Mouse (Mus musculus): Measurements from ENCODE around the gene Prpf4. TPM values are rescaled to one million over a fixed set of nuclear protein-coding genes. Genes with fewer than 3 reads are reported as not detected.

Gene Prpf4
- polyA plus RNA-seq, 2 experiments: 9.0 to 9.8 TPM

- Histone ChIP-seq H3K9me3 (ENCODE audit: control insufficient read depth, low read length) (no peaks in the 10 kb centered on the region), H3K36me3 (replicated peaks; ENCODE audit: control insufficient read depth, insufficient read depth, low read depth) (no peaks in the 10 kb centered on the region), H3K9ac (replicated peaks) (no peak overlapping the region), H3K27me3 (ENCODE audit: control insufficient read depth, insufficient read depth, low read length) (no peaks in the 10 kb centered on the region), H3K27ac (no peak overlapping the region; the same call in 1 of the 2 replicates), H3K4me2 (ENCODE audit: low read depth) (peak overlapping the region; percentile 26), H3K4me3 (ENCODE audit: insufficient read depth in 1 of 2, low read depth in 2 of 2, low read length in 2 of 2) (no peak overlapping the region), H3K4me1 (replicated peaks; ENCODE audit: control insufficient read depth in 2 of 2, insufficient read depth in 2 of 2, low read length in 1 of 2) (peaks cover 46 to 54% of the 10 kb centered on the region in 2 experiments)
- DNase-seq (ENCODE audit: low read depth in 3 of 3, low spot score in 3 of 3) (no peak), ATAC-seq (ENCODE audit: insufficient read depth) (no peak)
- WGBS (ENCODE audit: insufficient replicate concordance): 49% methylated on average over 6 of the region's 6 CpGs
- no peak for TF ChIP-seq EP300 (IDR thresholded peaks at IDR 0.05; ENCODE audit: low read depth)
- no peak for TF ChIP-seq CTCF (IDR thresholded peaks at IDR 0.05; ENCODE audit: low read depth)
Measured at GRCm38 (mm10) chr4:62367586-62367985, 41.0 kb upstream of the Prpf4 start.

DNA sequence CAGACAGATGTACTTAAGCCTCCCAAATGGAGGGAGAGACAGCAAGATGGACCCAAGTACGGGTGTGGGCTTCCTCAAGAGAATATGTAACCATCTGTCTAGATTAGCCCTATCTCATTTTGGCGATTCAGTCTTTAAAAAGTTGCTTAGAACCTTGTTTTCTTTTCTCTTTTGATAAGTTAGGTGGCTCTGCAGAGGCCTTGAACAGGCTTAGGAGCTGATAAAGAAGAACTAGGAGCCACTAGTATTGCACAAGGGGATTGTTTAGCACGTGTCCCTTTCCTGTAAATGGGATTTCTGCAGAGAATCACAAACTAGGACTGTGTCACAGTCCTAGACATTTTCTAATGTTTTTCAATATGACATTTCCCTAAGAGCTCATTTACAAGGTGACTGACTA is 39.5 kb upstream of the Prpf4 start:
- no peak overlapping the region for H3K4me3 ChIP-seq (ENCODE audit: insufficient read depth in 1 of 2, low read depth in 2 of 2, low read length in 2 of 2)
- DNase-seq (ENCODE audit: low read depth in 3 of 3, low spot score in 3 of 3) (no peak), ATAC-seq (ENCODE audit: insufficient read depth) (peak; percentile 77)
- TF ChIP-seq EP300 (IDR thresholded peaks at IDR 0.05; ENCODE audit: low read depth) (peak; percentile 66), CTCF (IDR thresholded peaks at IDR 0.05; ENCODE audit: low read depth) (no peak)
- peak overlapping the region; percentile 52 for H3K4me2 ChIP-seq (ENCODE audit: low read depth)
- H3K9me3 ChIP-seq (ENCODE audit: control insufficient read depth, low read length): no peaks in the 10 kb centered on the region
- H3K4me1 ChIP-seq (replicated peaks; ENCODE audit: control insufficient read depth in 2 of 2, insufficient read depth in 2 of 2, low read length in 1 of 2): peaks cover 61 to 68% of the 10 kb centered on the region in 2 experiments
- H3K27me3 ChIP-seq (ENCODE audit: control insufficient read depth, insufficient read depth, low read length): no peaks in the 10 kb centered on the region
- no peaks in the 10 kb centered on the region for H3K36me3 ChIP-seq (replicated peaks; ENCODE audit: control insufficient read depth, insufficient read depth, low read depth)
- peak overlapping the region; percentile 34 for H3K9ac ChIP-seq (replicated peaks)
- peak overlapping the region; percentile 74 for H3K27ac ChIP-seq
- WGBS (ENCODE audit: insufficient replicate concordance): 4% methylated on average over 3 of the region's 3 CpGs

- no peak for DNase-seq (ENCODE audit: low read depth in 3 of 3, low spot score in 3 of 3)
- no peak for TF ChIP-seq CTCF (IDR thresholded peaks at IDR 0.05; ENCODE audit: low read depth)
- TF ChIP-seq EP300 (IDR thresholded peaks at IDR 0.05; ENCODE audit: low read depth): no peak
- Histone ChIP-seq H3K4me1 (replicated peaks; ENCODE audit: control insufficient read depth in 2 of 2, insufficient read depth in 2 of 2, low read length in 1 of 2) (peaks cover 66 to 67% of the 10 kb centered on the region in 2 experiments), H3K4me3 (ENCODE audit: insufficient read depth in 1 of 2, low read depth in 2 of 2, low read length in 2 of 2) (no peak overlapping the region), H3K9ac (replicated peaks) (no peak overlapping the region; the same call in 1 of the 2 replicates), H3K27ac (peak overlapping the region; percentile 21; the same call in 1 of the 2 replicates), H3K36me3 (replicated peaks; ENCODE audit: control insufficient read depth, insufficient read depth, low read depth) (no peaks in the 10 kb centered on the region; the same call in 1 of the 2 replicates), H3K27me3 (ENCODE audit: control insufficient read depth, insufficient read depth, low read length) (no peaks in the 10 kb centered on the region), H3K9me3 (ENCODE audit: control insufficient read depth, low read length) (no peaks in the 10 kb centered on the region), H3K4me2 (ENCODE audit: low read depth) (peak overlapping the region; percentile 20; the same call in 1 of the 2 replicates)
- no peak for ATAC-seq (ENCODE audit: insufficient read depth)
- 50% methylated on average over 1 of the region's 1 CpGs for WGBS (ENCODE audit: insufficient replicate concordance)
Measured at GRCm38 (mm10) chr4:62372410-62372809, 36.2 kb upstream of the Prpf4 start.

- DNase-seq (ENCODE audit: low read depth in 3 of 3, low spot score in 3 of 3): no peak
- H3K9me3 ChIP-seq (ENCODE audit: control insufficient read depth, low read length): no peaks in the 10 kb centered on the region
- 0 out of 2 replicates have a peak overlapping the region, but pooled peaks have one; percentile 1 for H3K9ac ChIP-seq (replicated peaks)
- H3K36me3 ChIP-seq (replicated peaks; ENCODE audit: control insufficient read depth, insufficient read depth, low read depth): no peaks in the 10 kb centered on the region; the same call in 1 of the 2 replicates
- H3K4me1 ChIP-seq (replicated peaks; ENCODE audit: control insufficient read depth in 2 of 2, insufficient read depth in 2 of 2, low read length in 1 of 2): peaks cover 61 to 62% of the 10 kb centered on the region in 2 experiments
- 35% methylated on average over 9 of the region's 9 CpGs for WGBS (ENCODE audit: insufficient replicate concordance)
- H3K4me3 ChIP-seq (ENCODE audit: insufficient read depth in 1 of 2, low read depth in 2 of 2, low read length in 2 of 2): no peak overlapping the region
- no peak for TF ChIP-seq CTCF (IDR thresholded peaks at IDR 0.05; ENCODE audit: low read depth)
- peak; percentile 65 for TF ChIP-seq EP300 (IDR thresholded peaks at IDR 0.05; ENCODE audit: low read depth)
- peak overlapping the region; percentile 20; the same call in 1 of the 2 replicates for H3K4me2 ChIP-seq (ENCODE audit: low read depth)
- H3K27ac ChIP-seq: peak overlapping the region; percentile 21; the same call in 1 of the 2 replicates
- H3K27me3 ChIP-seq (ENCODE audit: control insufficient read depth, insufficient read depth, low read length): no peaks in the 10 kb centered on the region
- peak; percentile 30 for ATAC-seq (ENCODE audit: insufficient read depth)
Measured at GRCm38 (mm10) chr4:62372818-62373520, 35.6 kb upstream of the Prpf4 start.

DNA sequence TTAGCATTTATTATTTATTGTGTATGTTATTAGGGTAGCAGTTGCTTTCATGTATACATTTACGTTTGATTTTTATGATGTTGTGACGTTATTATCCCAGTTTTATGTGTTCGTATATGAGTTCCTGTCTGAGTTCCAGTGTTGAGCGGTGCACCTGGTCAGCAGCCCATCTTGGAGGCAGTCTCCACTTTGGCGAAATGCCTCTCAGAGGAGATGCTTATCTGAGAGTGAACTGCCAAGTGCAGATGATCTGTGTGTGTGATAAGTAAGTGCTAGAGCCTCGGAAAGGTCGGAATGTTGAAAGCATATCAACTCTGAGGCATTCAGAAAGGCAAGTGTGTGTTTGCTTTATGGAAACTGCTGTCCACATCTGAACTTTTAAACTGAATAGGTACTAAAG is 34.9 kb upstream of the Prpf4 start:
- 63% methylated on average over 7 of the region's 7 CpGs for WGBS (ENCODE audit: insufficient replicate concordance)
- Histone ChIP-seq H3K9me3 (ENCODE audit: control insufficient read depth, low read length) (no peaks in the 10 kb centered on the region), H3K27ac (peak overlapping the region; percentile 9; the same call in 1 of the 2 replicates), H3K4me2 (ENCODE audit: low read depth) (peak overlapping the region; percentile 29; the same call in 1 of the 2 replicates), H3K36me3 (replicated peaks; ENCODE audit: control insufficient read depth, insufficient read depth, low read depth) (no peaks in the 10 kb centered on the region; the same call in 1 of the 2 replicates), H3K4me3 (ENCODE audit: insufficient read depth in 1 of 2, low read depth in 2 of 2, low read length in 2 of 2) (no peak overlapping the region), H3K4me1 (replicated peaks; ENCODE audit: control insufficient read depth in 2 of 2, insufficient read depth in 2 of 2, low read length in 1 of 2) (peaks cover 57 to 63% of the 10 kb centered on the region in 2 experiments), H3K27me3 (ENCODE audit: control insufficient read depth, insufficient read depth, low read length) (no peaks in the 10 kb centered on the region), H3K9ac (replicated peaks) (no peak overlapping the region)
- TF ChIP-seq CTCF (IDR thresholded peaks at IDR 0.05; ENCODE audit: low read depth): no peak
- TF ChIP-seq EP300 (IDR thresholded peaks at IDR 0.05; ENCODE audit: low read depth): no peak
- ATAC-seq (ENCODE audit: insufficient read depth) (no peak), DNase-seq (ENCODE audit: low read depth in 3 of 3, low spot score in 3 of 3) (no peak)
